Mouse (Mus musculus): ENCODE measurements around the gene March11. TPM values are rescaled to one million over a fixed set of nuclear protein-coding genes. Genes with fewer than 3 reads are reported as not detected.
A peak's percentile ranks its signal among the peaks of the same experiment; 100 is the strongest.

March11 gene
- polyA plus RNA-seq, 1 experiment from 2014 or later: 5.2 TPM

GRCm38 (mm10) chr15:26309291-26309931, 563 bp downstream of the March11 start:
- Histone ChIP-seq H3K36me3 (ENCODE audit: control insufficient read depth, insufficient read depth, low read length) (no peaks in the 10 kb centered on the region), H3K9ac (ENCODE audit: low read length) (peak overlapping the region; percentile 52), H3K4me2 (ENCODE audit: low read depth) (peak overlapping the region; percentile 90), H3K4me1 (ENCODE audit: control insufficient read depth, insufficient read depth, low read length) (no peaks in the 10 kb centered on the region), H3K27me3 (ENCODE audit: control insufficient read depth, insufficient read depth, low read length) (peaks cover 3% of the 10 kb centered on the region; the same call in 1 of the 2 replicates), H3K9me3 (ENCODE audit: control insufficient read depth, low read length) (no peaks in the 10 kb centered on the region), H3K27ac (ENCODE audit: low read depth, low read length) (peak overlapping the region; percentile 73), H3K4me3 (ENCODE audit: low read depth, low read length) (peak overlapping the region; percentile 55)
- ATAC-seq (ENCODE audit: insufficient read depth, low FRiP score, low TSS enrichment): peak; percentile 66
- peak; percentile 77 for DNase-seq (ENCODE audit: low spot score)
- WGBS: under 1% methylated on average over 62 of the region's 62 CpGs

GRCm38 (mm10) chr15:26319866-26320265, 11.0 kb downstream of the March11 start:
- WGBS: 78% methylated on average over 2 of the region's 2 CpGs
- Histone ChIP-seq H3K9me3 (ENCODE audit: control insufficient read depth, low read length) (no peaks in the 10 kb centered on the region), H3K9ac (ENCODE audit: low read length) (no peak overlapping the region), H3K36me3 (ENCODE audit: control insufficient read depth, insufficient read depth, low read length) (no peaks in the 10 kb centered on the region), H3K4me3 (ENCODE audit: low read depth, low read length) (no peak overlapping the region), H3K4me2 (ENCODE audit: low read depth) (no peak overlapping the region), H3K27me3 (ENCODE audit: control insufficient read depth, insufficient read depth, low read length) (no peaks in the 10 kb centered on the region), H3K4me1 (ENCODE audit: control insufficient read depth, insufficient read depth, low read length) (no peaks in the 10 kb centered on the region), H3K27ac (ENCODE audit: low read depth, low read length) (no peak overlapping the region)
- DNase-seq (ENCODE audit: low spot score) (no peak), ATAC-seq (ENCODE audit: insufficient read depth, low FRiP score, low TSS enrichment) (no peak)

GRCm38 (mm10) chr15:26320402-26320801, 11.6 kb downstream of the March11 start:
- no peaks in the 10 kb centered on the region for H3K27me3 ChIP-seq (ENCODE audit: control insufficient read depth, insufficient read depth, low read length)
- H3K9me3 ChIP-seq (ENCODE audit: control insufficient read depth, low read length): no peaks in the 10 kb centered on the region
- H3K9ac ChIP-seq (ENCODE audit: low read length): no peak overlapping the region
- 91% methylated on average over 3 of the region's 3 CpGs for WGBS
- H3K4me2 ChIP-seq (ENCODE audit: low read depth): no peak overlapping the region
- no peak overlapping the region for H3K4me3 ChIP-seq (ENCODE audit: low read depth, low read length)
- H3K4me1 ChIP-seq (ENCODE audit: control insufficient read depth, insufficient read depth, low read length): no peaks in the 10 kb centered on the region
- no peak for ATAC-seq (ENCODE audit: insufficient read depth, low FRiP score, low TSS enrichment)
- H3K36me3 ChIP-seq (ENCODE audit: control insufficient read depth, insufficient read depth, low read length): no peaks in the 10 kb centered on the region
- DNase-seq (ENCODE audit: low spot score): no peak
- no peak overlapping the region for H3K27ac ChIP-seq (ENCODE audit: low read depth, low read length)

GRCm38 (mm10) chr15:26322804-26323203, 14.0 kb downstream of the March11 start:
- Histone ChIP-seq H3K4me1 (ENCODE audit: control insufficient read depth, insufficient read depth, low read length) (no peaks in the 10 kb centered on the region), H3K36me3 (ENCODE audit: control insufficient read depth, insufficient read depth, low read length) (no peaks in the 10 kb centered on the region), H3K9me3 (ENCODE audit: control insufficient read depth, low read length) (no peaks in the 10 kb centered on the region), H3K9ac (ENCODE audit: low read length) (no peak overlapping the region), H3K27me3 (ENCODE audit: control insufficient read depth, insufficient read depth, low read length) (no peaks in the 10 kb centered on the region), H3K4me2 (ENCODE audit: low read depth) (no peak overlapping the region), H3K4me3 (ENCODE audit: low read depth, low read length) (no peak overlapping the region), H3K27ac (ENCODE audit: low read depth, low read length) (no peak overlapping the region)
- DNase-seq (ENCODE audit: low spot score) (no peak), ATAC-seq (ENCODE audit: insufficient read depth, low FRiP score, low TSS enrichment) (no peak)
- WGBS: 86% methylated on average over 4 of the region's 4 CpGs

GRCm38 (mm10) chr15:26327157-26327556, 18.3 kb downstream of the March11 start:
- 97% methylated on average over 1 of the region's 1 CpGs for WGBS
- no peaks in the 10 kb centered on the region for H3K9me3 ChIP-seq (ENCODE audit: control insufficient read depth, low read length)
- H3K27me3 ChIP-seq (ENCODE audit: control insufficient read depth, insufficient read depth, low read length): no peaks in the 10 kb centered on the region
- DNase-seq (ENCODE audit: low spot score) (peak; percentile 19), ATAC-seq (ENCODE audit: insufficient read depth, low FRiP score, low TSS enrichment) (no peak)
- H3K4me2 ChIP-seq (ENCODE audit: low read depth): no peak overlapping the region
- no peak overlapping the region for H3K27ac ChIP-seq (ENCODE audit: low read depth, low read length)
- no peak overlapping the region for H3K9ac ChIP-seq (ENCODE audit: low read length)
- no peak overlapping the region for H3K4me3 ChIP-seq (ENCODE audit: low read depth, low read length)
- H3K36me3 ChIP-seq (ENCODE audit: control insufficient read depth, insufficient read depth, low read length): no peaks in the 10 kb centered on the region
- no peaks in the 10 kb centered on the region for H3K4me1 ChIP-seq (ENCODE audit: control insufficient read depth, insufficient read depth, low read length)

- H3K4me2 ChIP-seq (ENCODE audit: low read depth): no peak overlapping the region
- H3K9ac ChIP-seq (ENCODE audit: low read length): no peak overlapping the region
- 90% methylated on average over 3 of the region's 3 CpGs for WGBS
- no peaks in the 10 kb centered on the region for H3K27me3 ChIP-seq (ENCODE audit: control insufficient read depth, insufficient read depth, low read length)
- ATAC-seq (ENCODE audit: insufficient read depth, low FRiP score, low TSS enrichment) (no peak), DNase-seq (ENCODE audit: low spot score) (no peak)
- no peak overlapping the region for H3K4me3 ChIP-seq (ENCODE audit: low read depth, low read length)
- no peaks in the 10 kb centered on the region for H3K4me1 ChIP-seq (ENCODE audit: control insufficient read depth, insufficient read depth, low read length)
- no peaks in the 10 kb centered on the region for H3K36me3 ChIP-seq (ENCODE audit: control insufficient read depth, insufficient read depth, low read length)
- H3K27ac ChIP-seq (ENCODE audit: low read depth, low read length): no peak overlapping the region
- H3K9me3 ChIP-seq (ENCODE audit: control insufficient read depth, low read length): no peaks in the 10 kb centered on the region
Observed at GRCm38 (mm10) chr15:26335791-26336190, 26.9 kb downstream of the March11 start.

DNA sequence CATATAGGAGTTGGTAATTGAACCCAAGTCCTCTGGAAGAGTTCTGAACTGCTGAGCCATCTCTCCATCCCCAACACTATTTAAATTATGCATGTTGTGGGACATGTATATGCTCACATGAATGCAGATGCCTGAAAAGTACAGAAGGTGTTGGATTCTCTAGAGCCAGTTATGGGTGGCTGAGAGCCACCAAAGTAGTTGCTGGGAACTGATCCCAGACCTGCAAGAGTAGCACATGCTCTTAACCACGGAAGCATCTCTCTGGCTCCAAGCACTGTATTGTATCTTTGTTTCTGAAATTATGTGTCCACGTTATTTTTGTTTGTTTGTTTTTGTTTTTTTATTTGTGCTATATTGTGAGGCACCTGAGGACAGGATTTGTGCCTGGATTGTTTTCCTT, 28.9 kb downstream of the March11 start:
- no peak overlapping the region for H3K9ac ChIP-seq (ENCODE audit: low read length)
- H3K4me2 ChIP-seq (ENCODE audit: low read depth): no peak overlapping the region
- no peaks in the 10 kb centered on the region for H3K27me3 ChIP-seq (ENCODE audit: control insufficient read depth, insufficient read depth, low read length)
- DNase-seq (ENCODE audit: low spot score): no peak
- no peak for ATAC-seq (ENCODE audit: insufficient read depth, low FRiP score, low TSS enrichment)
- WGBS: 87% methylated on average over 2 of the region's 2 CpGs
- H3K9me3 ChIP-seq (ENCODE audit: control insufficient read depth, low read length): no peaks in the 10 kb centered on the region
- H3K36me3 ChIP-seq (ENCODE audit: control insufficient read depth, insufficient read depth, low read length): no peaks in the 10 kb centered on the region
- H3K4me1 ChIP-seq (ENCODE audit: control insufficient read depth, insufficient read depth, low read length): no peaks in the 10 kb centered on the region
- H3K4me3 ChIP-seq (ENCODE audit: low read depth, low read length): no peak overlapping the region
- no peak overlapping the region for H3K27ac ChIP-seq (ENCODE audit: low read depth, low read length)

- H3K4me1 ChIP-seq (ENCODE audit: control insufficient read depth, insufficient read depth, low read length): no peaks in the 10 kb centered on the region
- H3K27me3 ChIP-seq (ENCODE audit: control insufficient read depth, insufficient read depth, low read length): no peaks in the 10 kb centered on the region
- no peak overlapping the region for H3K27ac ChIP-seq (ENCODE audit: low read depth, low read length)
- ATAC-seq (ENCODE audit: insufficient read depth, low FRiP score, low TSS enrichment): no peak
- no peak overlapping the region for H3K4me2 ChIP-seq (ENCODE audit: low read depth)
- no peak overlapping the region for H3K4me3 ChIP-seq (ENCODE audit: low read depth, low read length)
- no peaks in the 10 kb centered on the region for H3K9me3 ChIP-seq (ENCODE audit: control insufficient read depth, low read length)
- H3K9ac ChIP-seq (ENCODE audit: low read length): no peak overlapping the region
- no peak for DNase-seq (ENCODE audit: low spot score)
- WGBS: 84% methylated on average over 4 of the region's 4 CpGs
- no peaks in the 10 kb centered on the region for H3K36me3 ChIP-seq (ENCODE audit: control insufficient read depth, insufficient read depth, low read length)
Observed at GRCm38 (mm10) chr15:26338343-26338742, 29.5 kb downstream of the March11 start.

GRCm38 (mm10) chr15:26340490-26340889, 31.6 kb downstream of the March11 start:
- H3K9ac ChIP-seq (ENCODE audit: low read length): no peak overlapping the region
- WGBS: 55% methylated on average over 11 of the region's 11 CpGs

More at GRCm38 (mm10) chr15:26340490-26340889, 31.6 kb downstream of the March11 start:
- no peak for DNase-seq (ENCODE audit: low spot score)
- H3K4me3 ChIP-seq (ENCODE audit: low read depth, low read length): no peak overlapping the region
- no peak overlapping the region for H3K4me2 ChIP-seq (ENCODE audit: low read depth)
- ATAC-seq (ENCODE audit: insufficient read depth, low FRiP score, low TSS enrichment): no peak
- H3K4me1 ChIP-seq (ENCODE audit: control insufficient read depth, insufficient read depth, low read length): no peaks in the 10 kb centered on the region
- H3K27me3 ChIP-seq (ENCODE audit: control insufficient read depth, insufficient read depth, low read length): no peaks in the 10 kb centered on the region
- H3K36me3 ChIP-seq (ENCODE audit: control insufficient read depth, insufficient read depth, low read length): no peaks in the 10 kb centered on the region
- no peak overlapping the region for H3K27ac ChIP-seq (ENCODE audit: low read depth, low read length)
- no peaks in the 10 kb centered on the region for H3K9me3 ChIP-seq (ENCODE audit: control insufficient read depth, low read length)
